Comparison of ENCODE assay signal across 8 mouse cellular contexts in genomic region chr3:96427761-96428462, GRCm38 (mm10). TPM values are rescaled to one million over a fixed set of nuclear protein-coding genes. Genes with fewer than 3 reads are reported as not detected.
A peak's percentile ranks its signal among the peaks of the same experiment; 100 is the strongest.
DNase-seq lines count a peak whose midpoint lies in the region; ATAC-seq and TF ChIP-seq lines count a peak whose summit lies in the region.

No protein-coding gene starts in this region.

- H3K27me3 ChIP-seq in lung, embryonic 14.5 days (ENCODE audit: insufficient read depth, low read length), result 0 out of 2 replicates have a peak, but pooled peaks cover 2% of the 10 kb centered on the region
- 0 out of 2 replicates have a peak, but pooled peaks cover 3% of the 10 kb centered on the region for H3K27me3 ChIP-seq in liver, embryonic 14.5 days (ENCODE audit: control insufficient read depth, insufficient read depth, low read length)

- H3K9ac ChIP-seq in lung, embryonic 14.5 days, result no peak overlapping the region
- H3K9ac ChIP-seq in liver, embryonic 14.5 days (replicated peaks), result peak overlapping the region; percentile 66

- no peaks in the 10 kb centered on the region for H3K9me3 ChIP-seq in lung, embryonic 14.5 days (ENCODE audit: low read depth, low read length)
- no peaks in the 10 kb centered on the region for H3K9me3 ChIP-seq in liver, embryonic 14.5 days (ENCODE audit: control insufficient read depth, low read length)

- DNase-seq in lung, embryonic 14.5 days, result peak; percentile 80
- no peak for DNase-seq in lung, adult 2 months
- DNase-seq in MEL-GATA-1-ER (ENCODE audit: extremely low read depth, low read depth), result peak; percentile 99
- peak; percentile 72 for DNase-seq in embryo, embryonic 11 days
- DNase-seq in induced T-regulatory cell, adult 2 months (ENCODE audit: low read depth), result peak; percentile 53
- DNase-seq in liver, embryonic 14.5 days (ENCODE audit: low read depth in 3 of 3, low spot score in 3 of 3), result peak; percentile 56 to 71 (median 57)
- no peak for DNase-seq in testis, postnatal 14 days (ENCODE audit: low spot score)
- DNase-seq in cerebellum, adult 9-11 months, result no peak

- no peak overlapping the region for H3K27ac ChIP-seq in lung, embryonic 14.5 days (ENCODE audit: low read depth)
- peak overlapping the region; percentile 98 for H3K27ac ChIP-seq in liver, embryonic 14.5 days

- peak overlapping the region; percentile 55 for H3K4me2 ChIP-seq in lung, embryonic 14.5 days
- H3K4me2 ChIP-seq in liver, embryonic 14.5 days (ENCODE audit: low read depth), result peak overlapping the region; percentile 72

- TF ChIP-seq POLR2A in lung, adult 2 months (IDR thresholded peaks at IDR 0.05; ENCODE audit: borderline replicate concordance, extremely low read depth, low read depth, low read length), result no peak

- no peaks in the 10 kb centered on the region for H3K4me1 ChIP-seq in lung, embryonic 14.5 days (ENCODE audit: insufficient read depth)
- H3K4me1 ChIP-seq in lung, adult 2 months (ENCODE audit: control insufficient read depth, insufficient read depth, low read length), result no peaks in the 10 kb centered on the region
- peaks cover 41 to 46% of the 10 kb centered on the region in 2 experiments for H3K4me1 ChIP-seq in liver, embryonic 14.5 days (replicated peaks; ENCODE audit: control insufficient read depth in 2 of 2, insufficient read depth in 2 of 2, low read length in 1 of 2)

- ATAC-seq in lung, embryonic 14.5 days (ENCODE audit: insufficient read depth), result peak; percentile 78
- ATAC-seq in liver, embryonic 14.5 days (ENCODE audit: insufficient read depth), result peak; percentile 73

- peak overlapping the region; percentile 3; the same call in 1 of the 2 replicates for H3K4me3 ChIP-seq in lung, embryonic 14.5 days (ENCODE audit: low read depth, low read length)
- no peak overlapping the region for H3K4me3 ChIP-seq in lung, adult 2 months (replicated peaks; ENCODE audit: extremely low read depth, low read depth, low read length)
- H3K4me3 ChIP-seq in liver, embryonic 14.5 days (ENCODE audit: insufficient read depth in 1 of 2, low read depth in 2 of 2, low read length in 2 of 2), result peak overlapping the region; percentile 45 to 78

- no peaks in the 10 kb centered on the region for H3K36me3 ChIP-seq in lung, embryonic 14.5 days (ENCODE audit: insufficient read depth)
- no peaks in the 10 kb centered on the region for H3K36me3 ChIP-seq in liver, embryonic 14.5 days (replicated peaks; ENCODE audit: control insufficient read depth, insufficient read depth, low read depth)

- WGBS in lung, embryonic 14.5 days, result 9% methylated on average over 16 of the region's 16 CpGs
- WGBS in lung, adult 2 months, result 10% methylated on average over 16 of the region's 16 CpGs
- WGBS in liver, embryonic 14.5 days (ENCODE audit: insufficient replicate concordance), result 4% methylated on average over 16 of the region's 16 CpGs

- TF ChIP-seq EP300 in liver, embryonic 14.5 days (IDR thresholded peaks at IDR 0.05; ENCODE audit: low read depth), result peak; percentile 34

- TF ChIP-seq CTCF in lung, embryonic 14.5 days (IDR thresholded peaks at IDR 0.05; ENCODE audit: low read depth), result peak; percentile 11; the same call in 1 of the 2 replicates
- no peak for TF ChIP-seq CTCF in lung, adult 2 months (IDR thresholded peaks at IDR 0.05; ENCODE audit: insufficient read depth, low read length)
- TF ChIP-seq CTCF in liver, embryonic 14.5 days (IDR thresholded peaks at IDR 0.05; ENCODE audit: low read depth), result peak; percentile 68

RNA-seq across cellular contexts. Expression of gene BC107364, which starts 24.2 kb away (rescaled TPM):
- not detected in 2 replicates for polyA plus RNA-seq in lung, embryonic 14.5 days (2014; fragmentation: Nextera tagmentation; extraction: Ambion mirVana)
- not detected in 2 replicates for polyA plus RNA-seq in lung, adult 2 months (2012; rRNA removed)
- polyA plus RNA-seq in liver, embryonic 14.5 days (2012; rRNA removed), result not detected in 2 replicates
- polyA plus RNA-seq in liver, embryonic 14.5 days (2014; fragmentation: Nextera tagmentation; extraction: Ambion mirVana), result not detected in 2 replicates

Comparison
In these comparisons a context has a peak if more than half of its experiments do, and no peak if none do; other contexts are left out.
1. DNase-seq: peak in lung, embryonic 14.5 days (single experiment), MEL-GATA-1-ER (single experiment), embryo, embryonic 11 days (single experiment), induced T-regulatory cell, adult 2 months (single experiment) and liver, embryonic 14.5 days (3 of 3); none in lung, adult 2 months (single experiment), testis, postnatal 14 days (single experiment) and cerebellum, adult 9-11 months (single experiment).